Mouse (Mus musculus): Measurements from ENCODE around the gene Hectd3.

- TF ChIP-seq POLR2A (IDR thresholded peaks at IDR 0.05; ENCODE audit: low read depth, low read length): no peak
- TF ChIP-seq ZKSCAN1 (IDR thresholded peaks at IDR 0.05; ENCODE audit: borderline replicate concordance, low read depth, low read length): no peak
- TF ChIP-seq CTCF (conservative IDR thresholded peaks at IDR 0.05 in 1 of 2, IDR thresholded peaks at IDR 0.05 in 1 of 2; ENCODE audit: low read depth in 2 of 2, low read length in 2 of 2): peak; percentile 43 to 77; a peak in 2 of 4 replicates
- TF ChIP-seq PAX5 (IDR thresholded peaks at IDR 0.05; ENCODE audit: low read length): no peak
- no peak for TF ChIP-seq BHLHE40 (IDR thresholded peaks at IDR 0.05; ENCODE audit: low read depth, low read length)
- TF ChIP-seq CHD2 (IDR thresholded peaks at IDR 0.05; ENCODE audit: low read length): no peak
- TF ChIP-seq UBTF (IDR thresholded peaks at IDR 0.05; ENCODE audit: low read depth, low read length): no peak
- TF ChIP-seq ZNF384 (IDR thresholded peaks at IDR 0.05; ENCODE audit: low read depth, low read length): no peak
These were observed 8.6 kb upstream of the Hectd3 start for GRCm38 (mm10) chr4:116986400-116987121.

Measured in CH12.LX (cell line).